Mouse (Mus musculus) c-Kit-positive CD71-negative TER-119-negative erythroid progenitor cells, embryonic 14.5 days (primary cell): ENCODE measurements around the gene Borcs8.

Source experiments
- DNase-seq: peaks from one replicate; pipeline ENCODE4 v3.0.0-alpha.2; 2013; ENCODE audit warnings: low read depth

Borcs8 gene

GRCm38 (mm10) chr8:70179082-70179481 is 39.8 kb downstream of the Borcs8 start:
- no peak for DNase-seq

- no peak for DNase-seq
Observed at GRCm38 (mm10) chr8:70181212-70181902, 42.1 kb downstream of the Borcs8 start.

GRCm38 (mm10) chr8:70181903-70182252 is 42.6 kb downstream of the Borcs8 start:
- DNase-seq = no peak

- DNase-seq = no peak
Observed at GRCm38 (mm10) chr8:70183194-70183593, 43.9 kb downstream of the Borcs8 start.

GRCm38 (mm10) chr8:70188707-70189106 is 49.4 kb downstream of the Borcs8 start:
- DNase-seq = no peak

GRCm38 (mm10) chr8:70193238-70193637 is 53.9 kb downstream of the Borcs8 start:
- DNase-seq = no peak

GRCm38 (mm10) chr8:70194191-70194590 is 54.9 kb downstream of the Borcs8 start:
- DNase-seq = no peak

GRCm38 (mm10) chr8:70195762-70196161 is 56.5 kb downstream of the Borcs8 start:
- no peak for DNase-seq
